Mouse (Mus musculus) limb, embryonic 11.5 days (tissue): ENCODE data around the gene Xirp1. TPM values are rescaled to one million over a fixed set of nuclear protein-coding genes. Genes with fewer than 3 reads are reported as not detected.

Experiments
- ATAC-seq: fragments of 200-750 bp; cut with Nextera tagmentation; 2 replicates; pipeline ENCODE4 v1.8.0; 2017; ENCODE audit warnings: low read depth; ENCODE audit not compliant: insufficient number of reproducible peaks, low FRiP score, low TSS enrichment
- DNase-seq: peaks from one replicate; pipeline ENCODE4 v3.0.0-alpha.2; 2015; ENCODE audit warnings: low spot score
- H3K27ac ChIP-seq: fragments of 300-500 bp; sonication (generic); replicated peaks from 2 replicates; pipeline ENCODE4 v1.5.1; 2014; ENCODE audit warnings: low read depth, mild to moderate bottlenecking, low read length
- H3K27me3 ChIP-seq: fragments of 300-500 bp; sonication (generic); 2 replicates; pipeline ENCODE4 v1.6.1; 2014; ENCODE audit warnings: mild to moderate bottlenecking, low read length, mixed read lengths; ENCODE audit not compliant: control insufficient read depth, insufficient read depth
- H3K36me3 ChIP-seq: fragments of 300-500 bp; sonication (generic); 2 replicates; pipeline ENCODE4 v1.6.1; 2014; ENCODE audit warnings: mild to moderate bottlenecking, low read length, moderate library complexity, mixed read lengths; ENCODE audit not compliant: control insufficient read depth, insufficient read depth
- H3K4me1 ChIP-seq: fragments of 300-500 bp; sonication (generic); 2 replicates; pipeline ENCODE4 v1.6.1; 2014; ENCODE audit warnings: low read length, mixed read lengths; ENCODE audit not compliant: control insufficient read depth, insufficient read depth
- H3K4me2 ChIP-seq: fragments of 300-500 bp; sonication (generic); 2 replicates; pipeline ENCODE4 v1.6.1; 2014; ENCODE audit warnings: low read depth, mild to moderate bottlenecking, moderate library complexity; ENCODE audit not compliant: severe bottlenecking
- H3K4me3 ChIP-seq: fragments of 300-500 bp; sonication (generic); 2 replicates; pipeline ENCODE4 v1.5.1; 2014; ENCODE audit warnings: low read depth, low read length
- H3K9ac ChIP-seq: fragments of 300-500 bp; sonication (generic); 2 replicates; pipeline ENCODE4 v1.6.1; 2014; ENCODE audit warnings: mild to moderate bottlenecking, low read length
- H3K9me3 ChIP-seq: fragments of 300-500 bp; sonication (generic); 2 replicates; pipeline ENCODE4 v1.6.1; 2016; ENCODE audit warnings: low read length; ENCODE audit not compliant: control insufficient read depth
- WGBS: fragments of 180-500 bp; shearing (Covaris S2); extraction: QIAGEN DNeasy Blood & Tissue Kit; methylation state at CpG from one replicate; pipeline ENCODE4 v1.1.7; 2014; 5-methylcytosine and 5-hydroxymethylcytosine counted together
- polyA plus RNA-seq: library from polyadenylated mRNA; unstranded; fragments of >200 nt; fragmentation: Nextera tagmentation; extraction: Ambion mirVana; gene quantifications from 2 replicates; pipeline ENCODE4 v1.2.1, GENCODE M21; 2014

Xirp1 gene
- polyA plus RNA-seq, 1 experiment from 2014 or later, result not detected

DNA sequence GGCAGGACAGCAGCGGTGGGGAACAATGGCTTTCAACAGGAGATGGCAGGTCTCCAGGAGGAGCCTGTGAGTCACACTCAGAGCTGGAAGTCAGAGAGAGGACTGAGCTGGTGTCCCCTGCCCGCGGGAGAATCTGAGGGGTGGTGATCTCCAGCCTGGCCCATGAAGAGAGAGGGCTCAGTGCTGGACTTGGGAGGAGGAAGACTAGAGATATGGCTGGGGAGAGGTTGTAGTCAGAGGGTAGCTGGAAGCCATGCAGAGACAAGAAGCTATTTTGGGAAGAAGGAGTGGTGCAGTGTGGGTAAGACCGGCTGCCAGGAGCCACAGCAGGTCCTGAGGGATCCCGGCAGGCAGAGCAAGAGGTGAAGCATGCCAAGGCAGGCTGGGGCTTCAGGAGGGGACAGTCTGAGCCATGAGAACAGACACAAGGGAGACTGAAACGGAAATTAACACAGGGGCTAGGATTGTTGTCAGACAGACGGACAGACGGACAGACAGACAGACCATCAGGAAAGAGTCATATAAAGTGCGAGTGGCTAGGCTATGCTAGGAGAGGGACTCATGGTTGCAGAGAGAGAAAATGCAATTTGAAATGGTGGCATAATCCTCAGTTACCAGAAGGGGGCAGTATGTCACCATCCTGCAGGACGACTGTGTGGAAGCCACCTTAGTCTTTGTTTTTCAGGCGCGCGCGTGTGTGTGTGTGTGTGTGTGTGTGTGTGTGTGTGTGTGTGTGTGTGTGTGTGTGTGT is 4.2 kb upstream of the Xirp1 start:
- Histone ChIP-seq H3K4me1 (no peaks in the 10 kb centered on the region), H3K27me3 (no peaks in the 10 kb centered on the region), H3K4me2 (no peak overlapping the region), H3K9ac (no peak overlapping the region), H3K4me3 (no peak overlapping the region), H3K9me3 (no peaks in the 10 kb centered on the region), H3K27ac (no peak overlapping the region), H3K36me3 (no peaks in the 10 kb centered on the region)
- DNase-seq (peak; percentile 59), ATAC-seq (peak; percentile 62; the same call in 1 of the 2 replicates)
- WGBS, result 30% methylated on average over 14 of the region's 14 CpGs

DNA sequence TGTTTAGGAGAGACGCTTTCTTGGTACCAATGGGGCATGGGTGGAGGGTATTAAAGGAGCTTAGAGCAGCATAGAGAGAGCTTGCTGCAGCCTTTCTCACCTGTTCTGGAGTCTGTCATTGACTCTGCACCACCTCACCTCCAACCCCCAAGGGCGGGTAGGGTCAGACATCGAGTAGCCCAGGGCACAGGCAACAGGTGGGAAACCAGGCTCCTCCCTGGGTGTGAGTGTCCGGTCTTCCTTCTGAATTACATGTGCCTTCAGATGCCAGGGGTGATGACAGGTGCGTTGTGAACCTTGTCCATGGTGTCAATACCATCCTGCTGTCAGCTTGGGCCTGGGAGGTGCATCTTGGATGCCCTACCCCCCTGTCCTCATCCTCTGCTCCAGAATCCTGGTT is 1.2 kb upstream of the Xirp1 start:
- Histone ChIP-seq H3K9ac (no peak overlapping the region), H3K27ac (no peak overlapping the region), H3K4me1 (no peaks in the 10 kb centered on the region), H3K4me3 (no peak overlapping the region), H3K27me3 (no peaks in the 10 kb centered on the region), H3K36me3 (no peaks in the 10 kb centered on the region), H3K9me3 (no peaks in the 10 kb centered on the region), H3K4me2 (no peak overlapping the region)
- DNase-seq (no peak), ATAC-seq (no peak)
- WGBS, result 82% methylated on average over 5 of the region's 5 CpGs

GRCm38 (mm10) chr9:120024171-120024570 is 773 bp upstream of the Xirp1 start:
- H3K4me3 ChIP-seq, result no peak overlapping the region
- 88% methylated on average over 10 of the region's 10 CpGs for WGBS
- DNase-seq, result no peak

GRCm38 (mm10) chr9:120021164-120021563 is 2.2 kb downstream of the Xirp1 start:
- H3K9ac ChIP-seq, result no peak overlapping the region
- H3K4me1 ChIP-seq, result no peaks in the 10 kb centered on the region
- no peak overlapping the region for H3K4me2 ChIP-seq
- no peaks in the 10 kb centered on the region for H3K27me3 ChIP-seq
- H3K36me3 ChIP-seq, result no peaks in the 10 kb centered on the region
- no peak overlapping the region for H3K4me3 ChIP-seq
- no peak overlapping the region for H3K27ac ChIP-seq
- ATAC-seq (no peak), DNase-seq (no peak)
- 70% methylated on average over 5 of the region's 5 CpGs for WGBS
- H3K9me3 ChIP-seq, result no peaks in the 10 kb centered on the region

More at GRCm38 (mm10) chr9:120024171-120024570, 773 bp upstream of the Xirp1 start:
- no peak overlapping the region for H3K9ac ChIP-seq
- no peak overlapping the region for H3K27ac ChIP-seq
- no peaks in the 10 kb centered on the region for H3K36me3 ChIP-seq
- ATAC-seq, result no peak
- no peaks in the 10 kb centered on the region for H3K27me3 ChIP-seq
- no peaks in the 10 kb centered on the region for H3K9me3 ChIP-seq
- H3K4me1 ChIP-seq, result no peaks in the 10 kb centered on the region
- H3K4me2 ChIP-seq, result no peak overlapping the region

GRCm38 (mm10) chr9:120020285-120020890 is 3.0 kb downstream of the Xirp1 start:
- 50% methylated on average over 7 of the region's 7 CpGs for WGBS
- Histone ChIP-seq H3K9me3 (no peaks in the 10 kb centered on the region), H3K27ac (no peak overlapping the region), H3K9ac (no peak overlapping the region), H3K27me3 (no peaks in the 10 kb centered on the region), H3K4me1 (no peaks in the 10 kb centered on the region), H3K36me3 (no peaks in the 10 kb centered on the region), H3K4me3 (no peak overlapping the region), H3K4me2 (no peak overlapping the region)
- ATAC-seq (no peak), DNase-seq (peak; percentile 83)

DNA sequence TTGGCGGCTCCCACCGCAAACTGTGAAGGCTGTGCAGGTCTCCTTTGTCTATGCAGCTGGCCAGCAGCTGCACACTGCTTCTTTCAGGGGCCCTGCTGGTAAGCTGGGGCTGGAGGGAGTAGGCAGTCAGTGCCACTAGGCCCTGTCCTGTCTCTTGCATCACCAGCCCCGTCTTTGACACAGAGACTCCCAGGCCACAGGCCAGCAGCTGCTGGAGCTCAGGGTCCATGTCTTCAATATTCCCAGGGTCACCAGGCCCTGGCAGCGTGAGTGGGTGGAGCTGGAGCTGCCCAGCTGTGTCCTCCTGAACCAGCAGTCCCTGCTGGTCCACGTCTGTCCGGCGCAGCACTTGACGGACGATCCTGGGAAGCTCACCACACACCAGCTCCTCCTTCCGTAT is 6.4 kb downstream of the Xirp1 start:
- Histone ChIP-seq H3K4me2 (no peak overlapping the region), H3K4me3 (no peak overlapping the region), H3K4me1 (no peaks in the 10 kb centered on the region), H3K9me3 (no peaks in the 10 kb centered on the region), H3K27ac (no peak overlapping the region), H3K36me3 (no peaks in the 10 kb centered on the region), H3K27me3 (no peaks in the 10 kb centered on the region), H3K9ac (no peak overlapping the region)
- DNase-seq, result no peak
- no peak for ATAC-seq
- 65% methylated on average over 10 of the region's 10 CpGs for WGBS

DNA sequence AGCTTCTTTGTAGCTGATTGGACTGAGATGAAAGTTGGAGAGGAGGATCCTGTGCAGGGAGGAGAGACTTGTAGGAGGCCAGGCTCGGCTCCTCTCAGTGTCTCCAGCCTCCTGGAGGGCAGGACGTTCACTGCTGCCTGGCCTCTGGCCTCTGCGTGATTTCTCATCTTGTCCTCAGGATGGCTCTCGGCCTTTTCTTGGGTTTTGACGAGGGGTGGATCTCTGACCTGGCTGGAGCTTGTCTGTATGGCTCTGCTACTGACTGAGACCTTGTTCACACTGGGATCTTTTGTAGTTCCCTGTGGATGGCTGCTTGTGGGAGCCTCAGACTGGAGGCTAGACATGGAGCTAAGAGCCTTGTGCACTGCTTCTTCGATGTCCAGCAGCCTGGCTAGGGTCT is 8.6 kb downstream of the Xirp1 start:
- Histone ChIP-seq H3K4me1 (no peaks in the 10 kb centered on the region), H3K27ac (no peak overlapping the region), H3K4me2 (no peak overlapping the region), H3K4me3 (no peak overlapping the region), H3K27me3 (no peaks in the 10 kb centered on the region), H3K9ac (no peak overlapping the region), H3K9me3 (no peaks in the 10 kb centered on the region), H3K36me3 (no peaks in the 10 kb centered on the region)
- ATAC-seq, result no peak
- no peak for DNase-seq
- 56% methylated on average over 6 of the region's 6 CpGs for WGBS

- H3K27me3 ChIP-seq, result no peaks in the 10 kb centered on the region
- ATAC-seq (no peak), DNase-seq (no peak)
- no peak overlapping the region for H3K4me3 ChIP-seq
- H3K4me2 ChIP-seq, result no peak overlapping the region
- no peak overlapping the region for H3K9ac ChIP-seq
- no peaks in the 10 kb centered on the region for H3K9me3 ChIP-seq
- no peaks in the 10 kb centered on the region for H3K36me3 ChIP-seq
- no peaks in the 10 kb centered on the region for H3K4me1 ChIP-seq
- WGBS, result 74% methylated on average over 11 of the region's 11 CpGs
- H3K27ac ChIP-seq, result no peak overlapping the region
Observed at GRCm38 (mm10) chr9:120013251-120013820, 10.1 kb downstream of the Xirp1 start.
